Mouse (Mus musculus) small intestine, adult 2 months (tissue): ENCODE data around the gene Hrh2. TPM values are rescaled to one million over a fixed set of nuclear protein-coding genes. Genes with fewer than 3 reads are reported as not detected.
A peak's percentile ranks its signal among the peaks of the same experiment; 100 is the strongest.

Experiments used
- H3K27ac ChIP-seq: fragments of 200-500 bp; 2 replicates; pipeline ENCODE4 v1.5.1; 2012; ENCODE audit warnings: low read depth, low read length, control low read depth, inconsistent platforms; ENCODE audit not compliant: insufficient read depth
- H3K27me3 ChIP-seq: fragments of 200-500 bp; 2 replicates; pipeline ENCODE4 v1.6.1; 2012; ENCODE audit warnings: mild to moderate bottlenecking, moderate library complexity, low read length, inconsistent platforms; ENCODE audit not compliant: control insufficient read depth, insufficient read depth
- H3K36me3 ChIP-seq: fragments of 200-500 bp; 2 replicates; pipeline ENCODE4 v1.6.1; 2012; ENCODE audit warnings: mild to moderate bottlenecking, low read length, control low read depth, inconsistent platforms; ENCODE audit not compliant: control insufficient read depth, insufficient read depth
- H3K4me1 ChIP-seq: fragments of 200-500 bp; 2 replicates; pipeline ENCODE4 v1.6.1; 2012; ENCODE audit warnings: low read length, inconsistent platforms, mixed read lengths; ENCODE audit not compliant: control insufficient read depth, insufficient read depth, insufficient read length
- H3K4me3 ChIP-seq: fragments of 200-500 bp; 2 replicates; pipeline ENCODE4 v1.5.1; 2012; ENCODE audit warnings: low read depth, mild to moderate bottlenecking, control low read depth, inconsistent platforms, low read length, moderate library complexity
- CTCF ChIP-seq: fragments of 200-500 bp; IDR thresholded peaks from 2 replicates; pipeline ENCODE4 v1.5.1; 2012; ENCODE audit warnings: low read depth, mild to moderate bottlenecking, control low read depth, inconsistent platforms, low read length, moderate library complexity, mixed read lengths; ENCODE audit not compliant: insufficient replicate concordance, insufficient read length; ENCODE audit errors: extremely low read depth
- POLR2A ChIP-seq: fragments of 200-500 bp; IDR thresholded peaks from 2 replicates; pipeline ENCODE4 v1.6.1; 2012; ENCODE audit warnings: low read depth, mild to moderate bottlenecking, control low read depth, inconsistent platforms, low read length, moderate library complexity
- WGBS: fragments of 180-500 bp; shearing (Covaris S2); methylation state at CpG from one replicate; pipeline ENCODE4 v1.1.7; 2018; 5-methylcytosine and 5-hydroxymethylcytosine counted together
- polyA plus RNA-seq: library from polyadenylated mRNA; depleted of rRNA; stranded (reverse); fragments of >200 nt; gene quantifications from 2 replicates; pipeline ENCODE4 v1.2.3, GENCODE M21; 2012

Hrh2 gene
- polyA plus RNA-seq, 1 experiment: 0.70 TPM

DNA sequence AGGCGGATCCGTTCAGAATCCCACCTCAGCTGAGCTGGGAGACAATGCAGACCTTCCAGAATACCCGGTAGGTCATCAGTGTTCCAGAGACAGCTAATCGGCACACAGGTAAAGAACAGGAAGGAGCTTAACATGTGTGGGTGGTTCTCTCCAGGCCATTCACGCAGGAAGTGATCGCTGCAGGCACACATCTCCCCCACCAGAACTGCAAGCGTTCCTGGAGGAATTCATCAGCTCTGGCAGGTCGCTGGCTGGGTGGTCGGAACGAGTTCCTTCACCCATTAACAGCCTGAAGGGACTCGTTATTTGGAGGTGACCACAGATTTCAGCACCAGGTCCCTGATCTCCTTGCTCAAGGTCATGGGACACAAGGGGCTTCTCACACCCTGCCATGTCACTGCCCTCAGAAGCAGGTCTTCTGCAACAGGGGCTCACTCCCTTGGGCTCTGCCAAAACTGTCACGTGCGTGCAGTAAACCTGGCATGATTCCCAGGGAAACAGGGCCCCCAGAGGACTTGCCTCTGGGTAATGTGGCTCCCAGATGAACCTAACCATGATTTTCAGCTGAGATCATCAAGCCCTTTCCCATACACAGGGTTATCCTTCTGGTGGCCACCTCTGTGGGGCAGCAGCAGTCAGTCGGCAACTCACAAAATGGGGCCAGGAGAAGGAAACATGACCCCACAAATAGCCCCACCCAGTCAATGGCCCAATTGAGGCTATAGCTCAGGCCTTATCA, 46.8 kb downstream of the Hrh2 start:
- Histone ChIP-seq H3K4me3 (no peak overlapping the region), H3K27me3 (no peaks in the 10 kb centered on the region), H3K36me3 (no peaks in the 10 kb centered on the region), H3K27ac (no peak overlapping the region), H3K4me1 (no peaks in the 10 kb centered on the region)
- 35% methylated on average over 14 of the region's 14 CpGs for WGBS
- TF ChIP-seq POLR2A: no peak
- TF ChIP-seq CTCF: no peak

DNA sequence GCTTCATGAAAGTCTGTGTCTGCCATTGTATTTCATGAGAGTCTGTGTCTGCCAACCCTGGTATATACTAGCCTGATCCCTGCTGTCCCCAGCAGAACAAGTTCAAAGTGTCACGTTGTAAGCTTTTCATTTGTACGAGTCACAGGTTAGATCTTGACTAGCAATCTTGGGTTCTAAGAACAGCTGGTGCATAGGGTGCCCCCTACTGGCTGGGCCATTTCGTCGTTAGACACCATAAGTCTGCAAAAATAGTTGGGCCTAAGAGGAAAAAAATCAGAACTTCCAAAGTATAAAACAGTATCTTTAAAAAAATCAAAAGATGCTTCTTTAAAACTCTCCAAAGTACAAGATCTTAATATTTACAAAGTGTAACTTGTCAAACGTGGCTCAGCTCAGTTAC, 50.5 kb downstream of the Hrh2 start:
- TF ChIP-seq CTCF (peak; percentile 38; the same call in 1 of the 2 replicates), POLR2A (no peak)

DNA sequence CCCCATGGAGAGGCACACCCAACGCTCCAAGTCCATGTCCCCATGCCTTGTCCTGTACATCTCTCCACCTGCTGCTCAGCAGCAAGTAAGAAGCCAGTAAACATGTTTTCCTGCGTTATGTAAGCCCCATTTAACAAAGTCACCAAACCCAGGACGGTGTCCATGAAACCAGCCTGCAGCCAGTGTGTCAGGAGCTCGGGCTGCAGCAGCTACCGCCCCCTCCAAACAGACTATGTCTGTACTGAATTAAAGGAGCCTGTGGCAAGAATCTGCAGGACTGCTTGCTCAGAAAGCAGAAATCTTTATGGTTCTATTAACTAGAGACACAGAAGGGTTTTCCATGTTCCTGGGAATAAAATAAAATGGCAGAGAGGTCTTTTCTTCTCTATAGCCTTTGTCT, 53.3 kb downstream of the Hrh2 start:
- Histone ChIP-seq H3K4me3 (no peak overlapping the region), H3K27ac (no peak overlapping the region), H3K4me1 (no peaks in the 10 kb centered on the region), H3K36me3 (no peaks in the 10 kb centered on the region), H3K27me3 (no peaks in the 10 kb centered on the region)
- no peak for TF ChIP-seq CTCF
- 67% methylated on average over 5 of the region's 5 CpGs for WGBS

More for the DNA sequence above, 50.5 kb downstream of the Hrh2 start:
- H3K36me3 ChIP-seq: no peaks in the 10 kb centered on the region
- H3K27ac ChIP-seq: no peak overlapping the region
- no peak overlapping the region for H3K4me3 ChIP-seq
- WGBS: 40% methylated on average over 5 of the region's 5 CpGs
- no peaks in the 10 kb centered on the region for H3K27me3 ChIP-seq
- H3K4me1 ChIP-seq: no peaks in the 10 kb centered on the region

DNA sequence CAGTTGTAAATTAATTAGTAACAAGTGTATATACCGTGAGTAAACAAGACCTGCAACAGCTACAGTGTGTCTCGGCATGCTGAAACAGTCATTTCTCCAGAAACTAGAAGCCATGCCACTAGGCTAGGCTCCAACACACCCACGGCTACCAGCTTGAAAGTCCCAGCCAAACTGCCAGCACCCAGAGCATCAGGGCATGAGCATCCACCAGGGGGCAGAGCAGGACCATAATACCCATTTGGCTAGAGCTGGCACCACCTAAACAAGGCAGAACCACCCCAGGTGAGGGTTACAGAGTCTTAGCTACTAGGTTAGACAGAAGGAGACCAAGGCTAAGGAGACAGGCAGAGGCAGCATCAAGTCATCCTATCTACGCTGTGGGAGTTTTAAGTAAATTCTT, 55.6 kb downstream of the Hrh2 start:
- Histone ChIP-seq H3K4me1 (no peaks in the 10 kb centered on the region), H3K27me3 (no peaks in the 10 kb centered on the region), H3K4me3 (no peak overlapping the region), H3K36me3 (no peaks in the 10 kb centered on the region), H3K27ac (no peak overlapping the region)
- WGBS: 18% methylated on average over 4 of the region's 4 CpGs
- no peak for TF ChIP-seq POLR2A
- peak; percentile 84; the same call in 1 of the 2 replicates for TF ChIP-seq CTCF

DNA sequence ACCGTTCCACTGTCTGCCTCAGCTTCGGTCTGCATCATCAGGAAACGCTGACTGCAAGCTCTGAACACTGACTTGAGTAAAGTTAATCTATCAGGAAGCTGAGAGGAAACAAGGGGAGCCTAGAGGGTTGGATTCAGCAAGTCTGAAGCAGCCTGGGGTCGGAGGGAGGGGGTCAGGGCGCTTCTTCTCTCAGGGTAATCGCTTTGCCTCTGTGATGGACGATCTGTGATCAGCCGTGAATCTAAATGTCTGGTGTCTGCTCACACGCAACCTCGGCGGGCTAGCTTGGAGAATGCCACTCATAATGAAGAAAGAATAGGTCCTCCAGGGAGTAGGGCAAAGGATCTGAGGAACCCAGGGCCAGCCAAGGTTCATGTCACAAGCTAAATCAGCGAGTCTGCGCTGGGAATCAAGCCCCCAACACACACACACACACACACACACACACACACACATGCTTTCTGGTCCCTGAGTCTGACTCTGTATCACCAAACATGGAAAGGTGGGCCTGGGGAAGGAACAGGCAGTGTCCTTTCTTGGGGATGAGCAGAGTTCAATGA, 56.6 kb downstream of the Hrh2 start:
- Histone ChIP-seq H3K27ac (no peak overlapping the region), H3K4me1 (no peaks in the 10 kb centered on the region), H3K27me3 (no peaks in the 10 kb centered on the region), H3K36me3 (no peaks in the 10 kb centered on the region), H3K4me3 (no peak overlapping the region)
- no peak for TF ChIP-seq POLR2A
- no peak for TF ChIP-seq CTCF
- WGBS: 74% methylated on average over 13 of the region's 13 CpGs

DNA sequence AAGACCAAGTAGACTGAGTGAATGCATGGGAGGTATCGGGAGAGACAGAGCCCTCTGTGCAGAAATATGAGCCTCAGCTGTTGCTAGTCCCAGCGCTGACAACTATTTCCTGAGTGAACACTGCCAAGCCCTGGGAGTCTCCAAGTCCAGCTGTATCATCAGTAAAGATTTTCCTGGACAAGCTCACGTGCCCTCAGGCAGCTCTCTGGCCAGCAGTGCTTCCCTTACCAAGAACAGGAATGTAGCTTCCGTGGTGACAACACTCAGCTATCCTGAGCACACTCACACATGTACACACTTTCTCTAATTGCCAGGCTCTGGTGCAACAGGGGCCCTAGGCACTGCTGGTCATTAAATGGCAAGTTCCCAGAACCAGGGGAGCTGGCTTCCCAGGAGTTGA, 57.1 kb downstream of the Hrh2 start:
- TF ChIP-seq CTCF (no peak), POLR2A (no peak)
- H3K27ac ChIP-seq: no peak overlapping the region

DNA sequence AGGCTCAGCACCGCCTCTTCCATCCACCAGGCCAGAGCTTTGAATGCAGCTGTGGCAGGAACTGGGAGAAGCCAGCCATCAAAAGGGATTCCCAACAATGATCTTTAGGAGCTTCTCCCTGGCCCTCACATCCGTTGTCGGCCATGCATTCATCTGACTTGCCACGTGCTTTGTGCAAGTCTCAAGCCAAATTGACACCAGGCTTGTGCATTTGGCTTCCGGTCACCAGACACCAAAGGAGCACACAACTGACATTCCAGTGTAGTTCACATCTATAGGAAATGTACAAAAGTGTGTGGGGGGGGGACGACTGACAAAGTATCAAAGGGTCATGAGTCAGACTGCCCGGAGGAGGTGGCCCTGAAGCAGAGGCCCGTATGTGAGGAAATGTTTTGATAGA, 58.4 kb downstream of the Hrh2 start:
- Histone ChIP-seq H3K4me1 (no peaks in the 10 kb centered on the region), H3K27ac (no peak overlapping the region), H3K36me3 (no peaks in the 10 kb centered on the region), H3K27me3 (no peaks in the 10 kb centered on the region), H3K4me3 (no peak overlapping the region)
- TF ChIP-seq CTCF (no peak), POLR2A (no peak)
- 65% methylated on average over 8 of the region's 8 CpGs for WGBS

More for the DNA sequence above, 57.1 kb downstream of the Hrh2 start:
- H3K27me3 ChIP-seq: no peaks in the 10 kb centered on the region
- no peaks in the 10 kb centered on the region for H3K4me1 ChIP-seq
- H3K36me3 ChIP-seq: no peaks in the 10 kb centered on the region
- H3K4me3 ChIP-seq: no peak overlapping the region
- WGBS: 41% methylated on average over 4 of the region's 4 CpGs
